Mouse (Mus musculus) midbrain, embryonic 14.5 days (tissue): ENCODE results near the gene Ddost. TPM values are rescaled to one million over a fixed set of nuclear protein-coding genes. Genes with fewer than 3 reads are reported as not detected.

Experiments used
- ATAC-seq: fragments of 200-750 bp; cut with Nextera tagmentation; 2 replicates; pipeline ENCODE4 v1.8.0; 2017; ENCODE audit warnings: moderate number of reproducible peaks, moderate library complexity; ENCODE audit not compliant: low FRiP score, low TSS enrichment
- DNase-seq: peaks from one replicate; pipeline ENCODE4 v3.0.0-alpha.2; 2015
- H3K27ac ChIP-seq: fragments of 300-500 bp; sonication (generic); replicated peaks from 2 replicates; pipeline ENCODE4 v1.5.1; 2014; ENCODE audit warnings: mild to moderate bottlenecking, low read depth, low read length, moderate library complexity
- H3K27me3 ChIP-seq: fragments of 300-500 bp; sonication (generic); 2 replicates; pipeline ENCODE4 v1.6.1; 2014; ENCODE audit warnings: low read length, control low read depth, mixed read lengths; ENCODE audit not compliant: control insufficient read depth, insufficient read depth
- H3K36me3 ChIP-seq: fragments of 300-500 bp; sonication (generic); 2 replicates; pipeline ENCODE4 v1.6.1; 2014; ENCODE audit warnings: low read length, control low read depth; ENCODE audit not compliant: control insufficient read depth, insufficient read depth
- H3K4me1 ChIP-seq: fragments of 300-500 bp; sonication (generic); 2 replicates; pipeline ENCODE4 v1.6.1; 2014; ENCODE audit warnings: mild to moderate bottlenecking, antibody characterized with exemption, low read length, control low read depth; ENCODE audit not compliant: control insufficient read depth, insufficient read depth
- H3K4me2 ChIP-seq: fragments of 300-500 bp; sonication (generic); 2 replicates; pipeline ENCODE4 v1.6.1; 2014; ENCODE audit warnings: mild to moderate bottlenecking, low read length, moderate library complexity
- H3K4me3 ChIP-seq: fragments of 300-500 bp; sonication (generic); replicated peaks from 2 replicates; pipeline ENCODE4 v1.5.1; 2014; ENCODE audit warnings: low read depth, low read length
- H3K9ac ChIP-seq: fragments of 300-500 bp; sonication (generic); replicated peaks from 2 replicates; pipeline ENCODE4 v1.6.1; 2014; ENCODE audit warnings: mild to moderate bottlenecking, low read length, moderate library complexity
- H3K9me3 ChIP-seq: fragments of 300-500 bp; sonication (generic); 2 replicates; pipeline ENCODE4 v1.6.1; 2016; ENCODE audit warnings: low read length, control low read depth, mixed read lengths; ENCODE audit not compliant: control insufficient read depth
- WGBS: fragments of 180-500 bp; shearing (Covaris S2); extraction: QIAGEN DNeasy Blood & Tissue Kit; methylation state at CpG from one replicate; pipeline ENCODE4 v1.1.7; 2014; 5-methylcytosine and 5-hydroxymethylcytosine counted together
- polyA plus RNA-seq: library from polyadenylated mRNA; unstranded; fragments of >200 nt; fragmentation: Nextera tagmentation; extraction: Ambion mirVana; gene quantifications from 2 replicates; pipeline ENCODE4 v1.2.1, GENCODE M21; 2014

The Ddost gene
- polyA plus RNA-seq, 1 experiment from 2014 or later: 177 TPM

- 52% methylated on average over 1 of the region's 1 CpGs for WGBS
- Histone ChIP-seq H3K36me3 (no peaks in the 10 kb centered on the region), H3K27ac (no peak overlapping the region), H3K27me3 (no peaks in the 10 kb centered on the region), H3K4me3 (no peak overlapping the region), H3K9ac (no peak overlapping the region), H3K9me3 (no peaks in the 10 kb centered on the region), H3K4me2 (no peak overlapping the region), H3K4me1 (0 out of 2 replicates have a peak, but pooled peaks cover 3% of the 10 kb centered on the region)
- DNase-seq (no peak), ATAC-seq (no peak)
Observed at GRCm38 (mm10) chr4:138347280-138347679, 42.8 kb downstream of the Ddost start.

GRCm38 (mm10) chr4:138348716-138349115 is 44.2 kb downstream of the Ddost start:
- no peaks in the 10 kb centered on the region for H3K36me3 ChIP-seq
- ATAC-seq: no peak
- H3K4me3 ChIP-seq: no peak overlapping the region
- H3K27me3 ChIP-seq: no peaks in the 10 kb centered on the region
- no peak overlapping the region for H3K4me2 ChIP-seq
- DNase-seq: no peak
- WGBS: 81% methylated on average over 7 of the region's 7 CpGs
- H3K4me1 ChIP-seq: 0 out of 2 replicates have a peak, but pooled peaks cover 1% of the 10 kb centered on the region
- H3K27ac ChIP-seq: no peak overlapping the region
- no peak overlapping the region for H3K9ac ChIP-seq
- no peaks in the 10 kb centered on the region for H3K9me3 ChIP-seq

GRCm38 (mm10) chr4:138351821-138352220 is 47.3 kb downstream of the Ddost start:
- no peaks in the 10 kb centered on the region for H3K27me3 ChIP-seq
- DNase-seq (no peak), ATAC-seq (no peak)
- no peaks in the 10 kb centered on the region for H3K9me3 ChIP-seq
- no peak overlapping the region for H3K4me2 ChIP-seq
- WGBS: 82% methylated on average over 5 of the region's 5 CpGs
- no peaks in the 10 kb centered on the region for H3K36me3 ChIP-seq
- no peak overlapping the region for H3K9ac ChIP-seq
- H3K4me3 ChIP-seq: no peak overlapping the region
- H3K27ac ChIP-seq: no peak overlapping the region
- no peaks in the 10 kb centered on the region for H3K4me1 ChIP-seq

- DNase-seq (no peak), ATAC-seq (no peak)
- H3K9me3 ChIP-seq: no peaks in the 10 kb centered on the region
- WGBS: 89% methylated on average over 6 of the region's 6 CpGs
- no peaks in the 10 kb centered on the region for H3K36me3 ChIP-seq
- H3K27me3 ChIP-seq: no peaks in the 10 kb centered on the region
- H3K4me1 ChIP-seq: no peaks in the 10 kb centered on the region
- H3K27ac ChIP-seq: no peak overlapping the region
- H3K4me3 ChIP-seq: no peak overlapping the region
- H3K9ac ChIP-seq: no peak overlapping the region
- no peak overlapping the region for H3K4me2 ChIP-seq
Observed at GRCm38 (mm10) chr4:138352692-138353091, 48.2 kb downstream of the Ddost start.

- no peak overlapping the region for H3K4me3 ChIP-seq
- no peaks in the 10 kb centered on the region for H3K36me3 ChIP-seq
- no peaks in the 10 kb centered on the region for H3K9me3 ChIP-seq
- no peaks in the 10 kb centered on the region for H3K4me1 ChIP-seq
- H3K27me3 ChIP-seq: no peaks in the 10 kb centered on the region
- 71% methylated on average over 10 of the region's 10 CpGs for WGBS
- H3K27ac ChIP-seq: no peak overlapping the region
- ATAC-seq (no peak), DNase-seq (no peak)
- H3K9ac ChIP-seq: no peak overlapping the region
- no peak overlapping the region for H3K4me2 ChIP-seq
Observed at GRCm38 (mm10) chr4:138353438-138354171, 49.1 kb downstream of the Ddost start.

GRCm38 (mm10) chr4:138355496-138355895 is 51.0 kb downstream of the Ddost start:
- no peaks in the 10 kb centered on the region for H3K36me3 ChIP-seq
- 92% methylated on average over 2 of the region's 2 CpGs for WGBS
- no peak overlapping the region for H3K27ac ChIP-seq
- no peaks in the 10 kb centered on the region; the same call in 1 of the 2 replicates for H3K27me3 ChIP-seq
- H3K9me3 ChIP-seq: no peaks in the 10 kb centered on the region
- H3K4me3 ChIP-seq: no peak overlapping the region
- H3K4me1 ChIP-seq: no peaks in the 10 kb centered on the region
- no peak overlapping the region for H3K9ac ChIP-seq
- DNase-seq (no peak), ATAC-seq (no peak)
- H3K4me2 ChIP-seq: no peak overlapping the region

- Histone ChIP-seq H3K9ac (no peak overlapping the region), H3K27me3 (no peaks in the 10 kb centered on the region; the same call in 1 of the 2 replicates), H3K4me2 (no peak overlapping the region), H3K9me3 (no peaks in the 10 kb centered on the region), H3K36me3 (no peaks in the 10 kb centered on the region), H3K4me3 (no peak overlapping the region), H3K27ac (no peak overlapping the region), H3K4me1 (0 out of 2 replicates have a peak, but pooled peaks cover under 1% of the 10 kb centered on the region)
- ATAC-seq (no peak), DNase-seq (no peak)
- 89% methylated on average over 8 of the region's 8 CpGs for WGBS
Observed at GRCm38 (mm10) chr4:138356141-138356540, 51.6 kb downstream of the Ddost start.

- DNase-seq: no peak
- Histone ChIP-seq H3K4me1 (peaks cover 5% of the 10 kb centered on the region; the same call in 1 of the 2 replicates), H3K4me2 (no peak overlapping the region), H3K4me3 (no peak overlapping the region), H3K9ac (no peak overlapping the region), H3K36me3 (no peaks in the 10 kb centered on the region), H3K9me3 (no peaks in the 10 kb centered on the region), H3K27ac (no peak overlapping the region), H3K27me3 (no peaks in the 10 kb centered on the region; the same call in 1 of the 2 replicates)
- no peak for ATAC-seq
- WGBS: 92% methylated on average over 12 of the region's 12 CpGs
Observed at GRCm38 (mm10) chr4:138356551-138356950, 52.0 kb downstream of the Ddost start.

GRCm38 (mm10) chr4:138358176-138358575 is 53.6 kb downstream of the Ddost start:
- H3K27ac ChIP-seq: no peak overlapping the region
- DNase-seq (no peak), ATAC-seq (no peak)
- no peak overlapping the region for H3K9ac ChIP-seq
- H3K4me2 ChIP-seq: no peak overlapping the region
- no peaks in the 10 kb centered on the region for H3K36me3 ChIP-seq
- no peak overlapping the region for H3K4me3 ChIP-seq
- no peaks in the 10 kb centered on the region; the same call in 1 of the 2 replicates for H3K27me3 ChIP-seq
- H3K9me3 ChIP-seq: no peaks in the 10 kb centered on the region
- WGBS: 75% methylated on average over 3 of the region's 3 CpGs
- peaks cover 7% of the 10 kb centered on the region; the same call in 1 of the 2 replicates for H3K4me1 ChIP-seq
